Mouse (Mus musculus): ENCODE data around the gene Plce1.
A peak's percentile ranks its signal among the peaks of the same experiment; 100 is the strongest.

Gene Plce1

GRCm38 (mm10) chr19:38818766-38819426, 338.0 kb downstream of the Plce1 start, which contains the start of gene Noc3l:
TSS of gene Noc3l (minus strand) at chr19:38819237.
- DNase-seq (ENCODE audit: low spot score in 2 of 2): peak; percentile 58 to 94

GRCm38 (mm10) chr19:38819427-38819802, 338.5 kb downstream of the Plce1 start:
- DNase-seq (ENCODE audit: low spot score in 2 of 2): no peak

- DNase-seq (ENCODE audit: low spot score in 2 of 2): no peak
Observed at GRCm38 (mm10) chr19:38820186-38820804, 339.4 kb downstream of the Plce1 start.

- no peak for DNase-seq (ENCODE audit: low spot score in 2 of 2)
Observed at GRCm38 (mm10) chr19:38833224-38833623, 352.3 kb downstream of the Plce1 start.

All from left cerebral cortex, adult 9 months (tissue).